In the genomic region with DNA sequence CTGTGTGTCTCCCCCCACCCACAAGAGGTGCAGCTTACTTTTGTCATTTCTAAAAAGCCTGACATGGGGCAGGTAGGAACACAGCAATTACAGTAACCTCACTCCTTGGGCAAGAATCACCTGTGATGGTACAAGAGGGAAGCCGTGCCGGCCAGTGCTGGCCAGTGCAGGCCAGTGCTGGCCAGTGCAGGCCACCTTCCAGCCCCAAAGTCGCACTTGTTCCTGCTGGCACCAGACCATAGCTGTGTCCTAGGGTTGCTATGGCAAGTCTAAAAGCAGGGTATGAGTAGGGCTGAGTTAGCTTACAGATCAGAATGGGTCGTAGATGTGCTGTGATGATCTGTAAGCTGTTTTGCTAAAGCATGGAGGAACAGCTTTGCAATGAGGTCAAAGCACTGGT, we compare ENCODE assay signal across 23 mouse cellular contexts. TPM values are rescaled to one million over a fixed set of nuclear protein-coding genes. Genes with fewer than 3 reads are reported as not detected.
A peak's percentile ranks its signal among the peaks of the same experiment; 100 is the strongest.
DNase-seq lines count a peak whose midpoint lies in the region; ATAC-seq and TF ChIP-seq lines count a peak whose summit lies in the region.
"Had no signal": no experiment of that assay in that cellular context is flagged by ENCODE, and none has a peak within 500 bp of the region (broad histone marks: within the 10 kb centered on the region; RNA-seq: fewer than 3 reads in every experiment).

No protein-coding gene starts in this region.

- no peak overlapping the region for H3K4me2 ChIP-seq in midbrain, postnatal 0 days (ENCODE audit: low read depth, low read length, poor library complexity, severe bottlenecking)
- H3K4me2 ChIP-seq in midbrain, embryonic 13.5 days (replicated peaks) = no peak overlapping the region
- H3K4me2 ChIP-seq in kidney, embryonic 15.5 days = no peak overlapping the region
- H3K4me2 ChIP-seq: forebrain, embryonic 13.5 days; hindbrain, embryonic 13.5 days; limb, embryonic 12.5 days; liver, embryonic 12.5 days had no signal

- H3K27me3 ChIP-seq in midbrain, postnatal 0 days (ENCODE audit: insufficient read depth, low read length) = no peaks in the 10 kb centered on the region
- H3K27me3 ChIP-seq in midbrain, embryonic 13.5 days = no peaks in the 10 kb centered on the region
- no peaks in the 10 kb centered on the region for H3K27me3 ChIP-seq in kidney, embryonic 15.5 days
- H3K27me3 ChIP-seq: CH12.LX; forebrain, embryonic 13.5 days; hindbrain, embryonic 13.5 days; limb, embryonic 12.5 days had no signal

- ATAC-seq in midbrain, postnatal 0 days (ENCODE audit: low FRiP score) = no peak
- ATAC-seq in midbrain, embryonic 13.5 days = no peak
- no peak for ATAC-seq in kidney, embryonic 15.5 days (replicated peaks; ENCODE audit: low FRiP score)
- ATAC-seq: forebrain, embryonic 13.5 days; liver, embryonic 12.5 days had no signal

- 0 out of 2 replicates have a peak overlapping the region, but pooled peaks have one; percentile 19 for H3K9ac ChIP-seq in midbrain, postnatal 0 days (replicated peaks; ENCODE audit: low read length, poor library complexity, severe bottlenecking)
- no peak overlapping the region for H3K9ac ChIP-seq in midbrain, embryonic 13.5 days (replicated peaks)
- H3K9ac ChIP-seq in kidney, embryonic 15.5 days = no peak overlapping the region
- H3K9ac ChIP-seq: forebrain, embryonic 13.5 days; hindbrain, embryonic 13.5 days; limb, embryonic 12.5 days; liver, embryonic 12.5 days had no signal

- no peak overlapping the region for H3K4me3 ChIP-seq in midbrain, postnatal 0 days (ENCODE audit: low read depth, low read length)
- no peak overlapping the region for H3K4me3 ChIP-seq in midbrain, embryonic 13.5 days (replicated peaks)
- H3K4me3 ChIP-seq in kidney, embryonic 15.5 days (replicated peaks) = no peak overlapping the region
- H3K4me3 ChIP-seq: forebrain, embryonic 13.5 days; heart, embryonic 10.5 days; hindbrain, embryonic 13.5 days; limb, embryonic 12.5 days; liver, embryonic 12.5 days; megakaryocyte, embryonic 14.5 days had no signal

- no peak overlapping the region for H3K27ac ChIP-seq in midbrain, postnatal 0 days (ENCODE audit: low read depth, low read length)
- no peak overlapping the region for H3K27ac ChIP-seq in midbrain, embryonic 13.5 days
- 0 out of 2 replicates have a peak overlapping the region, but pooled peaks have one; percentile 6 for H3K27ac ChIP-seq in kidney, embryonic 15.5 days
- H3K27ac ChIP-seq: forebrain, embryonic 13.5 days; hindbrain, embryonic 13.5 days; limb, embryonic 12.5 days; liver, embryonic 12.5 days had no signal

- DNase-seq in gastrocnemius, postnatal 10 days = peak; percentile 26
- no peak for DNase-seq in gastrocnemius, postnatal 25 days
- DNase-seq in midbrain, postnatal 0 days (ENCODE audit: low spot score) = no peak
- DNase-seq in embryo, embryonic 10 days (ENCODE audit: low spot score) = no peak
- DNase-seq in urinary bladder, adult 2 months (ENCODE audit: low spot score) = no peak
- DNase-seq in urinary bladder, postnatal 36 days (ENCODE audit: low spot score in 2 of 2) = no peak
- DNase-seq: adrenal gland, postnatal 14 days; cerebellum, adult 11 months; cerebellum, postnatal 10 days; embryo, embryonic 11 days; heart, postnatal 10 days; lung, adult 2 months; right cerebral cortex, postnatal 4 days; thymus, postnatal 25 days had no signal

- TF ChIP-seq CTCF in midbrain, postnatal 0 days (IDR thresholded peaks at IDR 0.05) = no peak

- WGBS in midbrain, postnatal 0 days = 81% methylated on average over 4 of the region's 4 CpGs
- 83% methylated on average over 4 of the region's 4 CpGs for WGBS in midbrain, embryonic 13.5 days
- 83% methylated on average over 4 of the region's 4 CpGs for WGBS in kidney, embryonic 15.5 days

- no peaks in the 10 kb centered on the region for H3K4me1 ChIP-seq in midbrain, postnatal 0 days (ENCODE audit: insufficient read depth, low read length)
- H3K4me1 ChIP-seq in midbrain, embryonic 13.5 days (replicated peaks) = peaks cover 16% of the 10 kb centered on the region
- H3K4me1 ChIP-seq in kidney, embryonic 15.5 days = peaks cover 29% of the 10 kb centered on the region

- H3K9me3 ChIP-seq in midbrain, postnatal 0 days (ENCODE audit: low read length) = no peaks in the 10 kb centered on the region
- no peaks in the 10 kb centered on the region for H3K9me3 ChIP-seq in midbrain, embryonic 13.5 days
- no peaks in the 10 kb centered on the region for H3K9me3 ChIP-seq in kidney, embryonic 15.5 days (replicated peaks)
- H3K9me3 ChIP-seq: forebrain, embryonic 13.5 days; heart, embryonic 10.5 days; hindbrain, embryonic 13.5 days; limb, embryonic 12.5 days; liver, embryonic 12.5 days; megakaryocyte, embryonic 14.5 days had no signal

- H3K36me3 ChIP-seq in midbrain, postnatal 0 days (ENCODE audit: insufficient read depth, low read length) = no peaks in the 10 kb centered on the region
- H3K36me3 ChIP-seq in midbrain, embryonic 13.5 days = no peaks in the 10 kb centered on the region
- H3K36me3 ChIP-seq in kidney, embryonic 15.5 days = no peaks in the 10 kb centered on the region
- H3K36me3 ChIP-seq: heart, embryonic 10.5 days; hindbrain, embryonic 13.5 days; limb, embryonic 12.5 days; liver, embryonic 12.5 days had no signal

RNA-seq across cellular contexts. Expression of a gene that starts 15.5 kb away (rescaled TPM):
- 1 to 10 TPM; 4.4 to 5.3 TPM for total RNA-seq in gastrocnemius, postnatal 10 days (2021)
- 1 to 10 TPM; 8.2 to 8.6 TPM for total RNA-seq in gastrocnemius, postnatal 25 days (2021)
- total RNA-seq in midbrain, postnatal 0 days (2014; rRNA removed) = 3.4 and 4.0 TPM in 2 replicates
- polyA plus RNA-seq in midbrain, postnatal 0 days (2015; fragmentation: Nextera tagmentation; extraction: Ambion mirVana) = 3.0 and 3.1 TPM in 2 replicates
- 1.9 and 2.4 TPM in 2 replicates for polyA plus RNA-seq in midbrain, embryonic 13.5 days (2015; fragmentation: Nextera tagmentation; extraction: Ambion mirVana)
- polyA plus RNA-seq in kidney, embryonic 15.5 days (2015; fragmentation: Nextera tagmentation; extraction: Ambion mirVana) = 13.8 and 14.5 TPM in 2 replicates
- polyA plus RNA-seq in urinary bladder, adult 2 months (2012; rRNA removed) = 2.8 TPM in 2 replicates
